Mouse (Mus musculus) ovary, postnatal 10 days (tissue): ENCODE results near the gene Tchh.
"Not testable (repeated sequence)": the region's sequence is repeated elsewhere in the genome, so short reads cannot be mapped to it uniquely, and the experiment has no call there.

Experiments
- DNase-seq: peaks from one replicate; pipeline ENCODE4 v3.0.0; 2022; ENCODE audit warnings: low spot score

Gene Tchh

GRCm38 (mm10) chr3:93494774-93495173, 52.6 kb downstream of the Tchh start:
- DNase-seq, result not testable (repeated sequence)

- no peak for DNase-seq
These were observed 55.0 kb downstream of the Tchh start for GRCm38 (mm10) chr3:93497131-93497530.
